18 mouse cellular contexts compared by ENCODE assay signal in genomic region chr15:62334256-62335009, GRCm38 (mm10).
DNase-seq lines count a peak whose midpoint lies in the region; ATAC-seq and TF ChIP-seq lines count a peak whose summit lies in the region.
"Had no signal": no experiment of that assay in that cellular context is flagged by ENCODE, and none has a peak within 500 bp of the region (broad histone marks: within the 10 kb centered on the region; RNA-seq: fewer than 3 reads in every experiment).

No protein-coding gene starts in this region.

- DNase-seq in frontal cortex, postnatal 14 days (ENCODE audit: low spot score in 2 of 2) = no peak
- peak in 1 of 2 experiments; percentile 9 for DNase-seq in layer of hippocampus, adult 2 months (ENCODE audit: low spot score in 2 of 2)
- no peak for DNase-seq in layer of hippocampus, adult 9-10 months (ENCODE audit: low spot score)
- peak; percentile 91 for DNase-seq in 3T3-L1 (ENCODE audit: low read depth, low spot score)
- peak; percentile 67 for DNase-seq in brain, adult 2 months (ENCODE audit: low read depth, low spot score)
- no peak for DNase-seq in testis, postnatal 10 days (ENCODE audit: low spot score)
- no peak for DNase-seq in thymus, postnatal 10 days (ENCODE audit: low spot score in 2 of 2)
- DNase-seq: adrenal gland, adult 2 months; cerebellum, adult 9-11 months; kidney, adult 2 months; kidney, postnatal 4 days; lung, postnatal 14 days had no signal

- no peak overlapping the region for H3K27ac ChIP-seq in layer of hippocampus, adult 2 months
- H3K27ac ChIP-seq: hindbrain, embryonic 15.5 days; left cerebral cortex, adult 2 months; limb, embryonic 15.5 days; stomach, embryonic 15.5 days had no signal

- peak; percentile 95 for ATAC-seq in frontal cortex, adult (ENCODE audit: low TSS enrichment)

- H3K4me3 ChIP-seq in layer of hippocampus, adult 2 months = no peak overlapping the region
- H3K4me3 ChIP-seq: erythroblast, embryonic 14.5 days; hindbrain, embryonic 15.5 days; left cerebral cortex, adult 2 months; limb, embryonic 15.5 days; stomach, embryonic 15.5 days had no signal

- peak; percentile 25 for TF ChIP-seq CTCF in layer of hippocampus, adult 2 months (conservative IDR thresholded peaks at IDR 0.05)

Comparison
In these comparisons a context has a peak if more than half of its experiments do, and no peak if none do; other contexts are left out.
1. DNase-seq: peak in 3T3-L1 (single experiment) and brain, adult 2 months (single experiment); none in frontal cortex, postnatal 14 days (0 of 2), layer of hippocampus, adult 9-10 months (single experiment), testis, postnatal 10 days (single experiment) and thymus, postnatal 10 days (0 of 2).